Mouse (Mus musculus): ENCODE data around the gene Gm5580.

DNA sequence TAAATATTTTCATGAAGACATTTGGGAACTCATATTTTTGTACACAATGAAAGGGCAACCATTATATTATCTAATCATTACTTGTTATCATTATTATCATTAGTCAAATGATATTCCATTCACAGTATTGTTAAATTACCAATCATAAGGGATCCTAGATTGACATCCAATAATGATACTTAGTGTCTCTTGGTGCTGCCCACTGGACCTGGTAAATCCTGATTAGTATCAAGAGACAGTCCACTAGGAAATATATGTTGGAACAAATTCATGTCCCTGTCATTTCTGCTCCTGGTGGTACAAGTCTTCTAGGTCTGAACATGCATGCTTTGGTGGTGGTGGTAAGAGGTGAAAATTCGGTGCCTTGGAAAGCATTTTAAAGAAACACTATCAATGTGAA is 12.8 kb upstream of the Gm5580 start, which contains the start of gene Olfr213:
- no peak for TF ChIP-seq POLR2A (IDR thresholded peaks at IDR 0.05; ENCODE audit: borderline replicate concordance, low read depth, low read length)
- TF ChIP-seq CTCF (IDR thresholded peaks at IDR 0.05; ENCODE audit: low read depth, low read length) = no peak
